Mouse (Mus musculus) brain, adult 10 weeks (tissue): ENCODE measurements around the gene Tex47. TPM values are rescaled to one million over a fixed set of nuclear protein-coding genes. Genes with fewer than 3 reads are reported as not detected.

Experiments
- polyA plus RNA-seq: library from polyadenylated mRNA; stranded (reverse); fragments of 350-450 nt; fragmentation: Illumina TruSeq; extraction: RNeasy Lipid Tissue Mini Kit (QIAGEN cat#74804); gene quantifications from one replicate; pipeline ENCODE4 v1.2.3, GENCODE M21; 2015; ENCODE audit warnings: low read depth, low replicate concordance

The Tex47 gene
- polyA plus RNA-seq = not detected

GRCm38 (mm10) chr5:7303819-7304218 lies at the start of gene Tex47:
TSS of gene Tex47 (plus strand) at chr5:7304119.

GRCm38 (mm10) chr5:7344145-7345010 lies 40.5 kb downstream of the Tex47 start, which contains the start of gene Zfp804b:
TSS of gene Zfp804b (minus strand) at chr5:7344756.

Other genes starting within 250 kb of the Tex47 start
- gene Zfp804b, start 40.6 kb downstream of the Tex47 start, polyA plus RNA-seq = 0.61 TPM